Mouse (Mus musculus) E14TG2a.4 (cell line): Measurements from ENCODE around the gene Thsd4.

ENCODE experiments used
- CTCF ChIP-seq: conservative IDR thresholded peaks from 2 replicates; pipeline ENCODE4 v1.5.1; 2014; ENCODE audit warnings: low read length
- NANOG ChIP-seq: IDR thresholded peaks from 2 replicates; pipeline ENCODE4 v1.6.1; 2014; ENCODE audit warnings: borderline replicate concordance, low read length, mixed read lengths
- POU5F1 ChIP-seq: IDR thresholded peaks from 2 replicates; pipeline ENCODE4 v1.6.1; 2014; ENCODE audit warnings: low read length, borderline replicate concordance

- no peak for TF ChIP-seq CTCF
- TF ChIP-seq POU5F1, result no peak
- TF ChIP-seq NANOG, result no peak
Measured at GRCm38 (mm10) chr9:60126961-60127360, 394.9 kb downstream of the Thsd4 start.
